Mouse (Mus musculus) small intestine, adult 2 months (tissue): ENCODE data around the gene Nes.

ENCODE experiments used
- CTCF ChIP-seq: fragments of 200-500 bp; IDR thresholded peaks from 2 replicates; pipeline ENCODE4 v1.5.1; 2012; ENCODE audit warnings: low read depth, mild to moderate bottlenecking, control low read depth, inconsistent platforms, low read length, moderate library complexity, mixed read lengths; ENCODE audit not compliant: insufficient replicate concordance, insufficient read length; ENCODE audit errors: extremely low read depth
- POLR2A ChIP-seq: fragments of 200-500 bp; IDR thresholded peaks from 2 replicates; pipeline ENCODE4 v1.6.1; 2012; ENCODE audit warnings: low read depth, mild to moderate bottlenecking, control low read depth, inconsistent platforms, low read length, moderate library complexity

- no peak for TF ChIP-seq CTCF
- TF ChIP-seq POLR2A, result no peak
These were observed 55.9 kb downstream of the Nes start for GRCm38 (mm10) chr3:88026823-88027222.
